Mouse (Mus musculus) thymus, adult 2 months (tissue): ENCODE data around the gene Dctn1.

Experiments used
- CTCF ChIP-seq: fragments of 200-500 bp; IDR thresholded peaks from 2 replicates; pipeline ENCODE4 v1.5.1; 2012; ENCODE audit warnings: mild to moderate bottlenecking, control low read depth, low read length, moderate library complexity, borderline replicate concordance; ENCODE audit not compliant: control insufficient read depth, poor library complexity, insufficient read depth; ENCODE audit errors: extremely low read depth
- POLR2A ChIP-seq: fragments of 200-500 bp; IDR thresholded peaks from 2 replicates; pipeline ENCODE4 v1.6.1; 2012; ENCODE audit warnings: mild to moderate bottlenecking, low read length, control low read depth, moderate library complexity; ENCODE audit not compliant: control insufficient read depth, poor library complexity, insufficient read depth; ENCODE audit errors: extremely low read depth

DNA sequence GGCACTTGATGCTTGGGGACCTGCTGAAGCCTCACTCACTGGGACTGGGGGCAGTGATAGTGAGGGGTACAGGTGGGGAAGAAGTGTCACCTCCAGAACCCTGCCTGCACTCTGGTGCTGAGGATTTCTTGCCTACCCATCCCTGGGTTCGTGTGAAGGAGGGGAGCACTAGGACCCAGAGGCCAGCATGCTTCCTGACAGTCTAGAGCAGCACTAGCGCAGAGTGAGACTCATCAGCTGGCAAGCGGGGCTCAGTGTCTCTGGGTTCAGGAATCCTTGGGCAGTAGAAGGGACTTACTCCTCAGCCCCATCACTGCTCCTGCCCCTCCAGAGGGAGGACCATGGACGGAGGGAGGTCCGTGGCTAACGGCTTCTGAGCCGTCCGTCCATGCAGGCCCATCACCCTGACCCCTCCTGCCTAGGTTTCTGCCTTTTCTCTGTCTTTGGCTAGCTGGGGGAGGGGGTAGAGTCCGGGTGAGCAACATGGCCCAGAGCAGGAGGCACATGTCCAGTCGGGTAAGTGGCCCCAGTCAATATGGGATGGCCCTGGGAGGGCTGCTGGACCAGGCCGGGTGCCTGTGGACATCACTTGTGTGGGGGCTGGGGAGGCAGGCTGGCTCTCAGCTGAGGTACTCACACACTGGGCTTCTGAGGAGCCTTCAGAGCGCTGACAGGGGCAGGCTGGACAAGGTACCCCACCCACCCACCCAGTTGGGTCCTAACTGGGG, 13.8 kb downstream of the Dctn1 start:
- TF ChIP-seq CTCF (no peak), POLR2A (no peak)
